Mouse (Mus musculus) large intestine, adult 2 months (tissue): ENCODE measurements around the gene Tnpo1. TPM values are rescaled to one million over a fixed set of nuclear protein-coding genes. Genes with fewer than 3 reads are reported as not detected.
"Not testable (repeated sequence)": the region's sequence is repeated elsewhere in the genome, so short reads cannot be mapped to it uniquely, and the experiment has no call there.

ENCODE experiments used
- DNase-seq: peaks from one replicate; pipeline ENCODE4 v3.0.0-alpha.2; 2012; ENCODE audit warnings: low read depth, low spot score
- WGBS: fragments of 180-500 bp; shearing (Covaris S2); methylation state at CpG from one replicate; pipeline ENCODE4 v1.1.7; 2018; 5-methylcytosine and 5-hydroxymethylcytosine counted together
- polyA plus RNA-seq: library from polyadenylated mRNA; depleted of rRNA; stranded (reverse); fragments of >200 nt; gene quantifications from 2 replicates; pipeline ENCODE4 v1.2.3, GENCODE M21; 2012

Tnpo1 gene
- polyA plus RNA-seq, 1 experiment, result 13.6 TPM

DNA sequence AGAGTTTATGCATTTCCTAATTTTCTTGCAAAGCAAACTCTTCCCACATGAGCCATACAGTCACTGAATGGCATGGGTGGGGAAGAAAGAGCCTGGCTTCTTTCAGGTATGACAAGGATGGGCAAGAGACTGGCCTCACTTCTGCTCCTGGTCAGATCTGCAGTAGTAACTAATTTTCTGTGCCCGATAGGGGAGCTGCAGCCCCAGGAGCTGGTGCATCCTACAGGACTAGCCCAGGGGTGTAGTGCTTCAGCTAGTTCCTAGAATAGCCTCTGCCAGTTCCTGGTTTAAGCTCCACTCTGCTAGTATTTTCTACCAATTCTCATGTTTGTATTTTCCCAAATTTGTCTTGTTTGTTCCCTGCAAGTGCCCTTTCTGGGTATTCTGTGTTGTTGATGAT lies 92.0 kb downstream of the Tnpo1 start:
- WGBS, result 30% methylated on average over 1 of the region's 1 CpGs
- DNase-seq, result no peak

DNA sequence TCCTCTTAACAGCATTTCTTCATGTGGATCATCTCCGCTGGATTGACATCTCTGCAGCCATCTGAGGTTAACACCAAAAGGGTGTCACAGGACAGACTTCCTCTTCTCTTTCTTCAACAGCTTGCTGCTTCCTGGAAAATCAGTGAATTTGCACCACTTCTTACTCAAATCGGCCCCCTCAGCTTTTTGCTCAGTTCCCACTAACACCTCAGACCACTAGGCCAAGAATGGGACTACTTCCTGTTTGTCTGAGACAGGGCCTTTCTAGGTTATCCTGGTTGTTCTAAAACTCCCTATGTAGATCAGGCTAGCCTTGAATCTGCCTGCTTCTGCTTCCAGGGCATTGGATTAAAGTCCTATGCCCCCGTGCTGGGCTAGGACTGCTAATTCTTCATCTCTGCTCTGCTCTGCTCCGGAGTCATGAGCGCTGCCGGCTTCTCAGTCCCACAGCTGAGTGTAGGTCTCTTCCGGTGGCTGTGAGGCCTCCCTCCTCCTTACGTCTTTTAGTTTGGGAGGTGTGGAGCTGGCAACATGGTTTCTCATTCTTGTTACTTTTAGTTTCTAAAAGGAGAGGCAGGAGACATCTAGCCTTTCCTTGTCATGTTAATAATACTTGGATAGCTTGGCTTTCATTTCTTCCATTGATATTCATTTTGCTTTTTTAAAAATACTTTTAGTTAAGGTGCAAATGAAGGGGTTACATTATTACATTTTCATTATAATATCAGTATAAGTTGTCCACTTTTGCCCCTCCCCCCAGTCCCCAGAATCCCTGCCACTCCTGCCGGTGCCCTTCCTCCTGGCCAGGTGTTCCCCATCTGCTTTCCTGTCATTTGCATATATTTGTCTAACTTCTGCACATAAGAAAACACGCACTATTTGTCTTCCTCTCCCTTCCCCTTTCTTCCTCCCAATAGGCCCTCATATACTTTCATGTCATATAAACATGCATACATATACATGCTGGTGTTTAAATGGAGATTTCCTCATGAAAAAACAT lies 93.4 kb downstream of the Tnpo1 start:
- 65% methylated on average over 10 of the region's 10 CpGs for WGBS
- DNase-seq, result no peak

DNA sequence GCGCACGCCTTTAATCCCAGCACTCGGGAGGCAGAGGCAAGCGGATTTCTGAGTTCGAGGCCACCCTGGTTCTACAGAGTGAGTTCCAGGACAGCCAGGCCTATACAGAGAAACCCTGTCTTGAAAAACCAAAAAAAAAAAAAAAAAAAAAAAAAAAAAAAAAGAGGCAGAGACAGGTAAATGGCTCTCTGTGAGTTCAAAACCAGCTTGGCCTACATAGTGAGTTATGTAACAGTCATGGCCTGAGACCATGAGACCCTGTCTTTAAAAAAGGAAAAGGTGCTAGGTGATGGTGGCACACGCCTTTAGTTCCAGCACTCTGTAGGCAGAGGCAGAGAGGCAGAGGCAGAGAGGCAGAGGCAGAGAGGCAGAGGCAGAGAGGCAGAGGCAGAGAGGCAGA lies 97.2 kb downstream of the Tnpo1 start:
- DNase-seq, result not testable (repeated sequence)
- WGBS, result 97% methylated on average over 6 of the region's 6 CpGs

DNA sequence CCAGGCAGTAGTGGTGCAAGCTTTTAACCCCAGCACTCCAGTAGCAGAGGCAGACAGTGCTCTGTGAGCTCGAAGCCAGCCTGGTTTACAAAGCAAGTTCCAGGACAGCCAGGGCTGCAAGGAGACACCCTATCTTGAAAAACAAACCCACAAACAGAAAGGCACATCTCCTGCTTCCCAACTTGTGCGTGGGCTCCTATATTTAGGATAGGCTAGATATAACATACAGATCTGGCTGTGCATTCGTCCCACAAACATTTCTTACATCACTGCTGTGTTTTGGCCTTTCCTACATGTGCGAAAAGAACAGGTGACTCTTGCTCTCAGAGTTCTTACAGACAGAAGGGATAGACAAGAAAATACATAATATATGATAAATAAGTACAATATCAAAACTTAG lies 100.6 kb downstream of the Tnpo1 start:
- 89% methylated on average over 4 of the region's 4 CpGs for WGBS

DNA sequence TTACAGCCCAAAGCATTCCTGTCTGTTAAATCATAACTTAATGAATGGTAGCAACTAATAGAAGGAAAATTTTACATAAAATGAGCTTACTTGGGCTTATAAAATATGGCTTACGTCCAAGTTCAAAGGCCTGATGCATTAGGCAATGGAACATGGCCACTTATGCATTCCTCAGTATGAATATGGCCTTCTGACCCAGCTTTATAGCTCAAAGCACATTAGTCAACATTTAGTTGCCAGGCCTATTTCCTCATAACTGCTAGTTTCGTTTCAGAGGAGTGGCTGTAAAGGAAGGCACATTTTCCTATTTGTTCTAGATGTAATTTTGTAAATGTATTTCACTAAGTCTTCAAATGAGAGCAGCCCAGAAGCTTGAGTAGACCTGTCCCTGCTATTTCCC lies 107.1 kb downstream of the Tnpo1 start:
- no peak for DNase-seq
- 19% methylated on average over 2 of the region's 2 CpGs for WGBS

More for the DNA sequence above, 100.6 kb downstream of the Tnpo1 start:
- DNase-seq, result no peak

DNA sequence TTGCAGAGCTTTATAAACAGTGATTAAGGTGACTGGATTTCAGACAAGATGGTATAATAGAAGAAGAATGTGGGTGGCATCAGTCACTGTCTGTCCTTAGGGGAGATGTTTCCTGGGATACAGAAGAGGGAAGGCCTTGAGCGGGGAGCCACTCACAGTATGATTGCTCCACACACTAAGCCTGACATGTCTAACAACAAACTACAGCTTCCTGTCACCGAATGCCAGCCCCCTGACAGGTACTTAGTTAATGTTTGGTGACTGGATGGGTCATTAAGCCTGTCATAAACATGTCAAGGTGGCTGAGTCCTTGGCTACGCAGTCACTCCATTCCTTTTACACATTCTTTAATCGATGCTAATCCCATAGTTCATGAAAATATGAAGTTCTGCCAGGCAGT lies 108.0 kb downstream of the Tnpo1 start:
- WGBS, result 43% methylated on average over 4 of the region's 4 CpGs
- DNase-seq, result no peak

DNA sequence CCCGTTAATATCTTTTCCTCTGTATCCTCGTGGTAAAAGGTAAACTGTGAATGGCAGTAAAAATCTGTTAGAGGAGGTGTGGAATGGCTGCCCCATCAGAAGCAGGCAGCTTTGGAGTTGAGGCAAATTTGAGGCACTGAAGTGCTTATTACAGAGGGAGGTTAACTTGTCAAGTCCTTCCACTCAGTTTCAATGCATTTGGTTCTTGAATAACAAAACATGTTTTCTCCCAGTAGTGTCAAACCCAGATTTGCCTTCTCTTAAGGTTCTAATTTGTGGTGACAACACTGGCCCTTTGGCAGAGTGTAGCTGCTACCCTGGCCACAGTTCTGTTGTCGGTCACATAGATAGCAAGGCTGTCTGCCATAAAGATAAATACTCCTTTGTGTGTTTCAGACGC lies 108.4 kb downstream of the Tnpo1 start:
- no peak for DNase-seq
- 40% methylated on average over 4 of the region's 4 CpGs for WGBS

DNA sequence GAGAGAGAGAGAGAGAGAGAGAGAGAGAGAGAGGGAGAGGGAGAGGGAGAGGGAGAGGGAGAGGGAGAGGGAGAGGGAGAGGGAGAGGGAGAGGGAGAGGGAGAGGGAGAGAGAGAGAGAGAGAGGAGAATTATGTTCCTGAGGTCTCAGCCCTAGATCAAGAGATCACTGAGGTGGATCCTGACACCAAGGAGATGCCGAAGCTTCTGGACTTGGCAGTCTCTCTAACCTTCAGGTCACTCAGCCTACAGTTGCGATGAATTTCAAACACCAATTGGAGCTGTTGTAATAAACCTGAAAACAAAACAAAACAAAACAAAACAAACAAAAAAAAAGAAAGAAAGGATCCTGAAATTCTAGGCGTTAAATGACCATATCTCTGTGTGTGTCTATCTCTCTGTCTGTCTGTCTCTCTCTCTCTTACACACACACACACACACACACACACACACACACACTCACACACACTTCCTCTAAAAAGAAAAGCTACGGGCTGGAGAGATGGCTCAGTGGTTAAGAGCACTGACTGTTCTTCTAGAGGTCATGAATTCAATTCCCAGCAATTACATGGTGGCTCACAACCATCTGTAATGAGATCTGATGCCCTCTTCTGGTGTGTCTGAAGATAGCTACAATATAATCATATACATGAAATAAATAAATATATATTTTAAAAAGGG lies 109.1 kb downstream of the Tnpo1 start:
- DNase-seq, result not testable (repeated sequence)
- WGBS, result 65% methylated on average over 4 of the region's 4 CpGs

DNA sequence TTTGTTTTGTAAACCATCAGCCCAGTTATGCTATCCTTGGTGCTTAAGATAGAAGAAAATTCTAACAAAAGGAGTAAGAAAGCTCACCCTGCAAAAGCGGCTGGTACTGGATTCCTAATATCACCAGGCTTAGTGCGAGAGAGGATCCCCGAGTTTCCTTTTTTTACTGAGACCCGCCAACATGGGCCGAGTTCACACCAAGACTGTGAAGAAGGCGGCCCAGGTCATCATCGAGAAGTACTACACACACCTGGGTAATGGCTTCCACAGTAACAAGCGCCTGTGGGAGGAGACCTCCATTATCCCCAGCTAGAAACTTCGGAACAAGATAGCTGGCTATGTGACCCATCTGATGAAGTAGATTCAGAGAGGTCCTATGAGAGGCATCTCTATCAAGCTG lies 109.6 kb downstream of the Tnpo1 start:
- 90% methylated on average over 9 of the region's 9 CpGs for WGBS
- no peak for DNase-seq

DNA sequence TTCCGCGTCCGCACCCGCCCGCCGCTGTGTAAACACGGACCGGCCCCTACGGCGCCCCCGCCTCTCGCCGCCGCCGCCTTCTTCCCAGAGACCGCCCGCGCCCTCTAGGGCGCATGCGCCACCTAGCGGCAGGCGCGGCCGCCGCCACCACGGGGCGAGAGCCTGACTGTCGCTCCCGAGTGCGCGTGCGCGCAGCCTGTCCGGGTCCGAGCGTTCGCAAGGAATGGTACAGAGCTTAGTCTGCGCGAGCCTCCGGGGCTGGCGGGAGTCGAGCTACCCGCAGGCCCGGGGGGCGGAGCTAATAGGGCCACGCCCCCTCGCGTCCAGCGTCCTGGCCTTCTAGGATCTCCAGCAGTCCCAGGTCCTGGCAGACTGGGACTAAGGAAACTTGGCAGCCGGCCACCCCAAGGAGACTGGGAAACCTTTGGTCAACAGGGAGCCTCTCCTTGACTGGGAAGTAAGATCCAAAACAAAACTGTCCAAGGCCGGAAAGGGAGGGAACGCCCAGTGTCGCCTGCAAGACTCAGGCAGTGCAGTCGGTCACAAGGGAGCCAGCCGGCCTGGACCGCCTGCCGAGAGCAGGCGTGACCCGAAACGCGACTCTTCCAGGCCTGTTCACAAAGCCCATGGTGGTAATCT lies 110.9 kb downstream of the Tnpo1 start, which contains the start of gene Fcho2:
Fcho2 (minus strand) TSS at position 303 of the 639 bp plus-strand sequence.
- peak; percentile 99 for DNase-seq
- 1% methylated on average over 54 of the region's 61 CpGs for WGBS

DNA sequence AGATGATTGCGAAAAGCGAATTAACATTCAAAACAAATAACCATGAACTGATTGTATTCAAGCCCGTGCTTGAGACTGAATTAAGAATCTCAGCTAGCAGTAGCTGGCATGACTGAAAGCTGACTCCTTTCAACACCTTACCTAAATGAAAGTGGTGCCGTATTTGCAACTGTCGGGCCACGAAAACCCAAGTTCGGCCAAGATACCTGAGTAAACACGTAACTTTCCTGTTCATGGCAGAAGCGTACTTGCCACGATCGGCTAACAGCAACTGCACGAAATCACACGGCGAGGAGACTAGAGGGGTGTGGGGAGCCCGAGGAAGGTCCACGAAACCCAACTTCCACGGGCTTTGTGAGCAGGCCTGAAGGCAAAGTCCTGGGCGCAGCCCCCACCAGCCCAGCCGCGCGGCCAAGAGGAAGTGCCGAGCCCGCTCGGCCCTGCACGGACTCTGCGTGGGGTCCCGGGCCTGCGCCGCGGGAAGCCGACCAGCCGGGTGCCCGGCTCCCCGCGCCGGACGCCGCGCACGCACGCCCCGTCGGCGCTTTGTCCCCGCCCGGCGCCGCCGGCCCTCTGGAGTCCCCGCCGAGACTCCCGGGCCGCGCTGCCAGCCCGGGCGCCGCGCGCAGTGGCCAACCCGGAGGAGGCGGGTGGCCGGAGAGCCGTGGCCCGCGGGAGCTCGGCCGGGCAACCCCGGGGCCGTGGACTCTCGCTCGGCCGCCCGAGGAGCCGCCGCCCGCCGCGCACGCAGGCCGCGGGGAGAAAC lies 111.7 kb downstream of the Tnpo1 start:
- under 1% methylated on average over 81 of the region's 81 CpGs for WGBS

DNA sequence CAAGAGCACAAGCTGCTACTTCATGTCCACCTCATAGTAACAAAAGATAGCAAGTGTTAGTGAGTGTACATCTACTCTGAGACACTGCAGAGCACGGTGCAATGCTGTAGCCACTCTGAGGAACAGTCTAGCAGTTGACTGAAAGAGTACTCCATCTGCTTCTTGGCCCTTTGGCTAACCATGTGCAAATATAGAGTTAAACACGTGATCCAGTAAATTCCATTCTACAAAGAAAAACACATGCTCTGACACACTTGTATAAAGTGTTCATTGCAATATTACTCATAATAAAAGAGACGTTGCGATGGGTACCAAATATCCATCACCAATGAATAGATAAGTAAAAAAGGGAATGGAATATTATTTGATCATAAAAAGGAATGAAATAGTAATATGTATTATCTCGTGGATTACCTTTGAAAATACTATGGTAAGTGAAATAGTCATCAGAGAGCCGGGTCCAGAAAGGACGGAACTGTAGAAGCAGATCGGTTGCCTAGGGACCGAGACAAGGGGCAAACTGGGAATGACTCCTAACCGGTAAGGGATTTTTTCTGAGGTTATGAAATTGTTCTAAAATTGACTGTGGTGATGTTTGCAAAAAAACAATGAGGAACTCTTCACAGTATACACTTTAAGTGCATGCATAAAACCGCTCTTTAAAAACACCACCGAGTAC lies 112.4 kb downstream of the Tnpo1 start:
- no peak for DNase-seq
- 5% methylated on average over 12 of the region's 12 CpGs for WGBS

More for the DNA sequence above, 111.7 kb downstream of the Tnpo1 start:
- no peak for DNase-seq

DNA sequence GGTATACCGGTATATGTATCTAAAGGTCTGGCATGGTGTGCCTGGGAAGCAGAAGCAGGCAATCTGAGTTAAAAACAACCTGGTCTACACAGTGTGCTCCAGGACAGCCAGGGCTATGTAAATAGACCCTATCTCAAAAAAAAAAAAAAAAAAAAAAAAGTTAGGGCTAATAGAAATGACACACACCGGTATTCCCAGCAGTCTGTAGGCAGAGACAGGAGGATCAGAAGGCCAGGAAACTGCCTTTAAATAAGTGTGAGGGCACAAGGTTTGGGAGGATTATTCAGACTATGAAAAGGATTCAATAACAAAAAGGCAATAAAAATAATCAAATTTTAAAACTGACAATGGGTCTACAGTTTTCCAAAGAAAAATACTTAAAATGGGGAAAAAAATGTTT lies 113.0 kb downstream of the Tnpo1 start:
- WGBS, result 50% methylated on average over 2 of the region's 2 CpGs
- DNase-seq, result no peak

DNA sequence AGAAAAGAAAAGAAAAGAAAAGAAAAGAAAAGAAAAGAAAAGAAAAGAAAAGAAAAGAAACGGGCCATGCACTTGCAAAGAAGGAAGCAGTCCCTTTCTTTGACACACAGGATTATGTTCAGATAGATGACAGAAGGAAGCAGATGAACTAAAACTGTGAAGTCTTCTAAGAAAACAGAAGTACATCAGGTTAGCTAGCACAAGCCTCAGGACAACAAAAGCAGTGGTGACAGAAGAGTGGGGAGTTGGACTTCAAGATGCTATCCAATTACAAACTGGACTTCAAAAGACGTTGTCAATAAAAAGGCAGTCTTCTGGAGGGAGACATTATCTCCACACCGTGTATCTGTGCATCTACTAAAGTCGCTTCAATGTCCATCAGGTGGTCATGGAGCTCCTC lies 113.9 kb downstream of the Tnpo1 start:
- DNase-seq, result no peak
- 56% methylated on average over 4 of the region's 4 CpGs for WGBS

DNA sequence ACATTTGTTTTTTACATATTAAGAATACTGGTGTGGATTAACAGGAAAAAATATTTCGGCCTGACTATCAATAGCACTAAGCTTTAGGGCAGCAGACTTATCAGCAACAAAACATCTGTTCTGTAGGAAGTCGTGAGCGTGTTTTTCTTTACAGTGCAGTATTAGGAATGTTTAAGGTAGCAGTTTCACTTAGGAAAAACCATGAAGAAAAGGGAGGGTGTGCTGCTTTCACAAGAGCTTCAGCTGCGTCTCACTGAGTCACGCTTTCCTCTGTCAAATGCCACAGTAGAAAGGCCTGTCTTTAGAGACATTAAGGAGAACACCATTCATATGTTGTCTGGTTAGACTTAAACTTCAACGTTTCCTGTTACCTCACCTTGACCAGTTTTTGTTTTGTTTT lies 116.0 kb downstream of the Tnpo1 start:
- 35% methylated on average over 6 of the region's 6 CpGs for WGBS
- DNase-seq, result no peak

DNA sequence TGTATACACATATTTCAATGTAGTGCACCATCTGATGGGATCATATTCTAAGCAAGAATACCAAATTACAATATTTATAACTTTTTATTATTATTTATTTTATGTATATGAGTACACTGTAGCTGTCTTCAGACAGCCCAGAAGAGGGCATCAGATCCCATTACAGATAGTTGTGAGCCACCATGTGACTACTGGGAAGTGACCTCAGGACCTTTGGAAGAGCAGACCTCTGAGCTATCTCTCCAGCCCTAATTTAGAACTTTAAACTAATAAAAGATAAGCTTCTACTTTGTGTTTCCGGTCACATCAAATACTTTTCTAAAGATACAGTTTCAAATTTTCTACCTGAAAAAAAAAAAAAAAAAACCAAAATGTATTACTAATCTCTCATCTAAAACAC lies 117.1 kb downstream of the Tnpo1 start:
- no peak for DNase-seq
- WGBS, result 66% methylated on average over 1 of the region's 1 CpGs

DNA sequence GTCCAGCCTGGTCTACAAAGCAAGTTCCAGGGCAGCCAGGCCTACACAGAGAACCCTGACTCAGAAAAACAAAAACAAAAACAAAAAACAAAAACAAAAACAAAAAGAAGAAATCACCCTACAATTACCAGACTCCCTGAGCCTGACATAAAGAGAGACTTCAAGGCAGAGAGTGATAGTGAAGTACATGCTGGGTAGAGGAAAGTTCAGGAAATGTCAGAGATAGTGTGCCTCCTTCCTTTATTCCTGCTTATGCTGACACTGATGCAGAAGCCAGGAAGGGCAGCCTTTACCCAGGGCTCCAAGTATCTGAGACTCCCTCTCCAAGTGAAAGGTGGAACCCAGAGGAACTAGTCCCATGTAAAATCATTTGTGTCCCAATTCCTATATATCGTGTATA lies 121.7 kb downstream of the Tnpo1 start:
- no peak for DNase-seq
- WGBS, result 90% methylated on average over 1 of the region's 1 CpGs

DNA sequence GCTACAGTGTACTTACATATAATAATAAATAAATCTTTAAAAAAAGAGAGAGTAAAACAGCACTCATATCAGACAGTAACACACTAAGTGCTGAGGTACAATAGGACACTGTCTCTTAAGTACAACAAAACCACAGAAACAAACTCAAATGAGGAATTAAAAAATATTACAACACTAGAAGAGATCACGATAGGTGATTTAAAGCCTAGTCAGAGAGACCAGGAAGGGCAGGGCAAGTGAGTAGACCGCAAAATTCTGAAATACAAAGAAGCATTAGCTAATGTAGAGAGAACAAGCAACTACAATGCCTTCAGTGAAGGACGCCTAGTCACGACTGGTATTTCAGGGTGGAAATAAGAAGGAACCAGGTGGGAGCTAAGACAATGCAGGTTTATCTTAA lies 122.5 kb downstream of the Tnpo1 start:
- DNase-seq, result no peak
- WGBS, result 76% methylated on average over 4 of the region's 4 CpGs

DNA sequence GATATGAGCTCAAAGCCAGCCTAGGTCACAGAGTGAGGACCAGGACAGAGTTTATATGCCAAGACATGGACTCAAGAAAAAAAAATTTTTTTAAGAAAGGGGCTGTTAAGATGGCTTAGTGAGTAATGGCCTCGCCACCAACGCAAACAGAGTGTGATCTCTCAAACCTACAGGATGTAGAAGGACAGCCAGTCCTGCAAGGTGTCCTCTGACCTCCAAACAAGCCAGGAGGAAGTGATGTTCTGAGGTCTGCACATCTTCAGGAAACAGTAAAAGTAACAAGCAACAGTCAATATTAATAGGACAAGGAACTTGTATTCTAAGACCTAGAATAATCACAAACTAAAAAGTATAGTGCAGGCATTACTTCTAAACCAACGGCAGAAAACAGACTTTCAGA lies 123.2 kb downstream of the Tnpo1 start:
- WGBS, result 76% methylated on average over 3 of the region's 3 CpGs

More for the DNA sequence above, 123.2 kb downstream of the Tnpo1 start:
- no peak for DNase-seq
